Mouse (Mus musculus) spleen, embryonic (tissue): Measurements from ENCODE around the gene Ppbp.

Experiments
- CTCF ChIA-PET: fragments of 350-600 bp; sonication (Branson Sonifier 250); formaldehyde crosslinking; loops from one replicate; lab custom pipeline; 2022; lab: Charles Lee

Ppbp gene

GRCm38 (mm10) chr5:90788114-90788513 lies 19.8 kb downstream of the Ppbp start:
- CTCF ChIA-PET = no interaction called here

GRCm38 (mm10) chr5:90789306-90790073 lies 21.2 kb downstream of the Ppbp start:
- CTCF ChIA-PET = no interaction called here

GRCm38 (mm10) chr5:90790074-90790502 lies 21.8 kb downstream of the Ppbp start:
- CTCF ChIA-PET = no interaction called here

GRCm38 (mm10) chr5:90794195-90794625 lies 25.9 kb downstream of the Ppbp start, which contains the start of gene Cxcl15:
Gene Cxcl15, plus strand, starts transcription at chr5:90794534.
- CTCF ChIA-PET = no interaction called here

GRCm38 (mm10) chr5:90795392-90795791 lies 27.1 kb downstream of the Ppbp start:
- CTCF ChIA-PET = interaction anchor here (0.6 kb wide), 1 partner anchor 1175 kb away, joined by 3 read pairs; no protein-coding TSS in a partner anchor

GRCm38 (mm10) chr5:90804574-90804973 lies 36.3 kb downstream of the Ppbp start:
- CTCF ChIA-PET = no interaction called here

- CTCF ChIA-PET = no interaction called here
Observed at GRCm38 (mm10) chr5:90806050-90806449, 37.7 kb downstream of the Ppbp start.

- CTCF ChIA-PET = no interaction called here
Observed at GRCm38 (mm10) chr5:90807176-90807950, 39.0 kb downstream of the Ppbp start.
